Mouse (Mus musculus) G1E (cell line): Measurements from ENCODE around the gene Msi1.

Experiments used
- CTCF ChIP-seq: IDR thresholded peaks from 2 replicates; pipeline ENCODE4 v1.5.1; 2012; ENCODE audit warnings: low read depth, low read length, inconsistent platforms, mixed read lengths
- GATA1 ChIP-seq: IDR thresholded peaks from 2 replicates; pipeline ENCODE4 v1.6.1; 2012; ENCODE audit warnings: borderline replicate concordance, low read length, inconsistent platforms, mixed read lengths
- GATA2 ChIP-seq: IDR thresholded peaks from 2 replicates; pipeline ENCODE4 v1.6.1; 2012; ENCODE audit warnings: low read depth, low read length, inconsistent platforms, borderline replicate concordance

GRCm38 (mm10) chr5:115450410-115451317, 21.3 kb downstream of the Msi1 start:
- no peak for TF ChIP-seq CTCF
- TF ChIP-seq GATA2, result no peak
- TF ChIP-seq GATA1, result no peak
